Mouse (Mus musculus): ENCODE results near the gene Fadd.

The Fadd gene

GRCm38 (mm10) chr7:144577876-144578275, 4.4 kb downstream of the Fadd start:
- no peak for DNase-seq (ENCODE audit: low read depth, low spot score)

DNA sequence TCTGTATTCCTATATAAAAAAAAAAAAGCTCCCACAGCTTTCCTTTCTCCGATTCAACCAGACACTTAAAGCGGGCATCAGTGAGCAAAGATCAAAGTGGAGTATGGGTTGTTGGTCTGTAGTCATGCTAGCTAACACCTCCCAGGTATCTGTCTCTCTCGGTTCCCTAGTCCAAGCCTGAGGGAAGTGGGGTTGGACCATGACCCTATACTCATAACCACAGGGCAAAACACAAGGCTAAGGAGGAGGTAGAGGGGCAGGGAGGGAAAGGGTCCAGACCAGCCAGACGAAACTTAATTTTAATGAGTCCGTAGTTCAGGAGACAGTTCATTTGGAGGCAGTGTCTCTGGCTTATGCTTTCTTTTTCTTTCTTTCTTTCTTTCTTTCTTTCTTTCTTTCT, 10.0 kb downstream of the Fadd start:
- DNase-seq (ENCODE audit: low read depth, low spot score) = no peak

DNA sequence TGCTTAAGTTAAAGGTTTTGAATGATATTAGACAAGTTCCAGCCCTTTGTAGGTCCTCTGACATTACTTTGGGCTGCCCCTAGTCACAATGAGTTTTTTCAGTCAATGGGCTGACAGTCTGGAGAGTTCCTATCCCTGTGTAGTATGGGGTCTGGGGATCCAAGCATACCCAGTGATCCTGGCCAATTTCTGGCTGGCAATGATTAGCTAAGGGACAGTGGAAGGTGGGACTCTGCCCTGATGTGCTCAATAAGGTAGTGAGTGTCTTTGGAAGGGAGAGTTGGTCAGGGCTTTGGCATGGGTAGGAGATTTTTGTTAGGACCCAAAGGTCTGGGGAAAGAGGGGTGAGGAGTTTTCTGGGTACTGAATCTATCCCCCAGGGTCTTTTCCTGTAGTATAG, 10.7 kb downstream of the Fadd start:
- DNase-seq (ENCODE audit: low read depth, low spot score) = no peak

DNA sequence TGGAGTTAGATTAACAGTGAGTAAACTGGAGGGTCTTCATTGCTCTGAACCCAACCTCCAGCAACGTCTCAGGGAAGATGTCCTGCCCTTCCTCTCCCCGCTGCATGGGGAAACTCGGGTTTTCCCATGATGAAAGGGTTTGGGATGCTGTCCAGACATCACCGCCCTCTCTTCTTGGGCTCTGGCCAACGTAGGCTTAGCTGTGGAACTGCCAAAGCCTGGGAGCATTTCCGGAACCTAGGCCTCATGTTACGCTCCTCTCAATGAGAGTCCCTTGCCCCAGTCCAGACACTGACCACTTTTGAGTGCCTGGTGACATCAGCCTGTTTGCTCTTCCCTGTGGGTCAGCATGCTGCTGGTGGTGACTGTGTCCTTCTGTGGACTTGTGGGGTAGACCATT, 12.8 kb downstream of the Fadd start:
- DNase-seq (ENCODE audit: low read depth, low spot score) = no peak

- no peak for DNase-seq (ENCODE audit: low read depth, low spot score)
Observed at GRCm38 (mm10) chr7:144568091-144568490, 14.2 kb downstream of the Fadd start.

GRCm38 (mm10) chr7:144566921-144567682, 15.2 kb downstream of the Fadd start:
- DNase-seq (ENCODE audit: low read depth, low spot score) = no peak

DNA sequence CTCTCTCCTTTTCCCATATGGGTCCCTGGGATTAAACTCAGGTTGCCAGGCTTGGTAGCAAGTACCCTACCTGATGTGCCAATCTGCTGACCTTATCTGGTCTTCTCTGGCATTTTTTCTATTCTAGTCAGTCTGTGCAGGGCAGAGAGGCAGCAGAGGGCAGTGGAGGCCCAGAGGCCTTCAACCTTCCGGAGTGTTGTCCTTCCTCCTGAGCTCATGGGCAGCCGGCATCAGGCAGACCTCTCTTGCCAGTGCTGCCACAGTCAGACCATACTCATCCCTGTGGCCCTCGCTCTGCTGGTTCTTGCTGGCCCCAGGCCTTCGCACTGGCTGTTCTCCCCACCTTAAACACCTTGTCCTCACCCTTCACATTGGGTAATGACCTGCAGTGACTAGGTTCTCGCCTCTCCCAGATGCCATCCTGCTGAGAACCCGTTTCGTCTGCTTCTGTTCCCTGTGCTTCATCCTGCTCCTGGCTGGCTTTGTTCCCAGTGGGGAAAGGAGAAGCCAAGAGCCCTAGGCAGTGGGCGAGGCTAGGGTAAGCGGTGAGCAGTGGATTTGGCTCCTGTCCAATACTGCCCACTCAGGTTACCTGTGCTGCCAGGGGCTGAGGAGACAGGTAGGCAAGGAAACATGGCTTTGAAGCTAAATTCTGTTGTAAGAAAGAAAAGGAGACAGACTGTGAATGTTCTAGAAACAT, 18.7 kb downstream of the Fadd start:
- no peak for DNase-seq (ENCODE audit: low read depth, low spot score)

- no peak for DNase-seq (ENCODE audit: low read depth, low spot score)
Observed at GRCm38 (mm10) chr7:144562016-144562415, 20.2 kb downstream of the Fadd start.

- no peak for DNase-seq (ENCODE audit: low read depth, low spot score)
Observed at GRCm38 (mm10) chr7:144560594-144560993, 21.7 kb downstream of the Fadd start.

- peak; percentile 25 for DNase-seq (ENCODE audit: low read depth, low spot score)
Observed at GRCm38 (mm10) chr7:144558552-144558951, 23.7 kb downstream of the Fadd start.

DNA sequence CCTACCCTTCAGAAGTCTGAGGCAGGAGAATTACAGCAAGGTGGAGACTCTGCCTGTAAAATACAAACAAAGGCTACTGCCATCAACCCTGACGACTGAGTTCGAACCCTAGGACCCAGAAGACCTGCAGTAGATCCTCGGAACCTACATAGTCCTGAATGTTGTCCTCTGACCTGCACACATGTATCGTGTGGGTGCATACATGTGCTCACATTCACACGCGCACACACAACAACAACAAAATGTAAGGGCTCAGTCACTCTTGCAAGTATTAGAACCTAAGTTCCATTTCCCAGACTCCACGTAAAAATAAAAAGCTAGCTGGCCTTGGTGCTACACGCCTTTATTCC, 28.2 kb downstream of the Fadd start:
- no peak for DNase-seq (ENCODE audit: low read depth, low spot score)

DNA sequence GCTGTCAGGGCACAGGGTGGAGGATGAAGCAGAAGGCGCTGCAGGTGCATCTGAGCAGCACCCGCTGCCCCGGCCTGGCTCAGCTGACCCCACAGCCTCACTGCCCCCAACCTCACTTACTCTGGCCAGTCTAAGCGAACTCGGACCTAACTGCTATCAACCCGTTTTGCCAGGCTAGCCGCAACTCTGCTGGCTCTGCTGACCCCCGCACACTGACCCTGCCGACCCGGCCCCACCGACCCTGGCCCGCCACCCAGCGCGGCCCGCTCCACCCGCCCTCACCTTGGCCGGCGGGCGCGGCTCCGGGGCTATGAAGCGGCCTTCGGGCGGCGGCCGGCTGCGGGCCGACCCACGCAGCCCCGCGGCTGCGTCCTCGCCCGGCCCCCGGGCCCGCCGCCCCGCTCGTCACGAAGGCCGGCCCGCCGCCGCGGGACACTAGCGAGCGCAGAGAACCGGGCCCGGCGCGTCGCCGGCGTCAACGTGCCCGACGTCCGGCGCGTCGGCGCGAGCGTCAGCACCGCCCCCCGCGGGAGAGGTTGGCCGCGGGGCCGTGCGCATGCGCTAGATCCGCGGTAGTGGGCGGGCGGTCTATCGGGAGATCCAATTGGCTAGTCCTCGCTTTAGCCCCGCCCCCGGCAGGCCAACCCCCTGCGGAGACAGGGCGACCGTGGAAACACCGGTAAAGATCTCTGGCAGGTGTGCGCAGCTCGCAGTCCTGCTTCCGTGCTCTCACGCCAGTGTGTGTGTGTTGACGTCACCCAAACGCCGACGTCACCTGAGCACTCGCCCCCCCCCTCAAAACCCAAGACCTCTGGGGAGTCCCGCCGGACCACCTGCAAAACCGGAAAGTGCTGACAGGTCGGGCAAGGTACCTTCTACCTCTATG, 28.8 kb downstream of the Fadd start, which contains the start of gene Ppfia1:
Gene Ppfia1 (minus strand): TSS at position 493 of the 886 bp plus-strand sequence.
- peak; percentile 98 for DNase-seq (ENCODE audit: low read depth, low spot score)

DNA sequence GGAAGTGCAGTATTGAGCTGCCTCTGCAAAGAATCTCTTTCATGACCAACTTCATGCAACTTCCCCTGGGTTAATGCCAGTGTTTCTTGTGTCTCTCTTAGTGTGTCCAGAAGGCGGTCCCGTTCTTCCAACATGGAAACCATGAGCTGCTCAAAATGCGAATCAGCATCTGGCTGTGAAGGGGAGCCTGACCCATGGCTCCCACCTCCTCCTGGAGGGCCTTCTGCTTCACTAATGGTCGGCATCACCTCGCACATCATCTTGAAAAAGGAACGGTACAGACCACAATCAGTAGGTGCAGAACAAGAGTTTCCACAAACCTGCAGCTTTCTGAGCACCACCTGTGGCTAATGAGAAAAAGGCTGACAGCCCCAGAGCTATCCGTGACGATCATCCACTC, 30.0 kb downstream of the Fadd start:
- no peak for DNase-seq (ENCODE audit: low read depth, low spot score)

DNA sequence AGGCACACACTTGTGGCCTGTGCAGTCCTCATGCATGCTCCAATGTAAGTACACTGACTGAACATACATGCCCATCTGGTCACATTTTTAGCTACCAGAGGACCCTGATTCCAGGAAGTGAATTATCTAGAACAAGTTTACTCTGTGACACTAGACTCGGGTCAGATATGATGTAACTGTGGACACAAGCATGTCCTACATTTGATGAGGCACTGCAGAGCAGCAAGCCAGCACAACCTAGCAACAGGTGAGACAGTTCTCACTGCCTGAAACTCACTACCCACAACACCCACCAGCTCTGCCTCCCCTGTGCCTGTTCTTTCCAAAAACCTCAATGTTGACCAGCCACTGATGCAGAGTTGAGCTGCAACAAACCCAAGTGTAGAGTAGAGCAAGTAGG, 31.5 kb downstream of the Fadd start:
- DNase-seq (ENCODE audit: low read depth, low spot score) = no peak

- peak; percentile 48 for DNase-seq (ENCODE audit: low read depth, low spot score)
Observed at GRCm38 (mm10) chr7:144549904-144550566, 32.2 kb downstream of the Fadd start.

- DNase-seq (ENCODE audit: low read depth, low spot score) = no peak
Observed at GRCm38 (mm10) chr7:144545231-144545630, 37.0 kb downstream of the Fadd start.

DNA sequence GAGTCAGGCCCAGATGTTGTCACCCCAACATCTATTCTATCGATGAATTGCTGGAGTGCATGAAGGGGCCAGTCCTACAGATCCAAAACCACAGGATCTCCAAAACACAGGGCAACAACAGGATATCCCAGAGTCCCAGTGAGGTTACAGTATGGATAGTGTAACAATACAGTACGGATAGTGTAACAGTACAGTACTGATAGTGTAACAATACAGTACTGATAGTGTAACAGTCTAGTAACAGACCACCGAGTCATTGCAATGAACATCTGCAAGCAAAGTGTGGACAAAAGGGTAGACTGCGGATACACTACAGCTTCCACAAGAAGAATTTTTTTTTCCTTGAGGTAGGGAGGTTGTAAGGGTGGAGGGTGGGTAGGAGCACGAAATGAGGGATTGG, 40.9 kb downstream of the Fadd start:
- no peak for DNase-seq (ENCODE audit: low read depth, low spot score)

GRCm38 (mm10) chr7:144539146-144539545, 43.1 kb downstream of the Fadd start:
- DNase-seq (ENCODE audit: low read depth, low spot score) = no peak

GRCm38 (mm10) chr7:144538030-144538644, 44.1 kb downstream of the Fadd start:
- DNase-seq (ENCODE audit: low read depth, low spot score) = no peak

- DNase-seq (ENCODE audit: low read depth, low spot score) = peak; percentile 20
Observed at GRCm38 (mm10) chr7:144536367-144536766, 45.9 kb downstream of the Fadd start.

GRCm38 (mm10) chr7:144534773-144535172, 47.5 kb downstream of the Fadd start:
- no peak for DNase-seq (ENCODE audit: low read depth, low spot score)

All from A20 (cell line).